Mouse (Mus musculus): ENCODE data around the gene Pea15a. TPM values are rescaled to one million over a fixed set of nuclear protein-coding genes. Genes with fewer than 3 reads are reported as not detected.

Gene Pea15a
- total and polyA plus RNA-seq, 2 experiments from 2014 or later: 311 to 501 TPM

- WGBS: 85% methylated on average over 2 of the region's 2 CpGs
- no peak overlapping the region for H3K4me3 ChIP-seq (ENCODE audit: low read depth, low read length)
- DNase-seq (ENCODE audit: low spot score) (no peak), ATAC-seq (ENCODE audit: low FRiP score) (no peak)
- 0 out of 2 replicates have a peak overlapping the region, but pooled peaks have one; percentile 4 for H3K9ac ChIP-seq (replicated peaks; ENCODE audit: low read length, poor library complexity, severe bottlenecking)
- H3K4me2 ChIP-seq (ENCODE audit: low read depth, low read length, poor library complexity, severe bottlenecking): no peak overlapping the region
- no peaks in the 10 kb centered on the region for H3K27me3 ChIP-seq (ENCODE audit: insufficient read depth, low read length)
- peaks cover 50% of the 10 kb centered on the region for H3K36me3 ChIP-seq (ENCODE audit: insufficient read depth, low read length)
- no peaks in the 10 kb centered on the region for H3K9me3 ChIP-seq (ENCODE audit: low read length)
- 0 out of 2 replicates have a peak overlapping the region, but pooled peaks have one; percentile 12 for H3K27ac ChIP-seq (ENCODE audit: low read depth, low read length)
- peak; percentile 43 for TF ChIP-seq CTCF (IDR thresholded peaks at IDR 0.05)
- H3K4me1 ChIP-seq (ENCODE audit: insufficient read depth, low read length): no peaks in the 10 kb centered on the region
These were observed 15.0 kb downstream of the Pea15a start for GRCm38 (mm10) chr1:172191578-172191977.

- no peak overlapping the region for H3K4me3 ChIP-seq (ENCODE audit: low read depth, low read length)
- no peaks in the 10 kb centered on the region for H3K9me3 ChIP-seq (ENCODE audit: low read length)
- no peak for DNase-seq (ENCODE audit: low spot score)
- TF ChIP-seq CTCF (IDR thresholded peaks at IDR 0.05): peak; percentile 65
- no peaks in the 10 kb centered on the region for H3K27me3 ChIP-seq (ENCODE audit: insufficient read depth, low read length)
- no peak overlapping the region for H3K9ac ChIP-seq (replicated peaks; ENCODE audit: low read length, poor library complexity, severe bottlenecking)
- H3K4me2 ChIP-seq (ENCODE audit: low read depth, low read length, poor library complexity, severe bottlenecking): no peak overlapping the region
- H3K4me1 ChIP-seq (ENCODE audit: insufficient read depth, low read length): no peaks in the 10 kb centered on the region
- peaks cover 34% of the 10 kb centered on the region for H3K36me3 ChIP-seq (ENCODE audit: insufficient read depth, low read length)
- H3K27ac ChIP-seq (ENCODE audit: low read depth, low read length): no peak overlapping the region
- no peak for ATAC-seq (ENCODE audit: low FRiP score)
- 55% methylated on average over 4 of the region's 4 CpGs for whole genome bisulfite sequencing
These were observed 17.7 kb downstream of the Pea15a start for GRCm38 (mm10) chr1:172188891-172189290.

GRCm38 (mm10) chr1:172186401-172187289, 20.0 kb downstream of the Pea15a start:
- DNase-seq (ENCODE audit: low spot score) (peak; percentile 40), ATAC-seq (ENCODE audit: low FRiP score) (peak; percentile 45; the same call in 1 of the 2 replicates)
- Histone ChIP-seq H3K4me1 (ENCODE audit: insufficient read depth, low read length) (no peaks in the 10 kb centered on the region), H3K9ac (replicated peaks; ENCODE audit: low read length, poor library complexity, severe bottlenecking) (no peak overlapping the region), H3K4me3 (ENCODE audit: low read depth, low read length) (no peak overlapping the region), H3K9me3 (ENCODE audit: low read length) (no peaks in the 10 kb centered on the region), H3K4me2 (ENCODE audit: low read depth, low read length, poor library complexity, severe bottlenecking) (no peak overlapping the region), H3K27ac (ENCODE audit: low read depth, low read length) (no peak overlapping the region; the same call in 1 of the 2 replicates), H3K27me3 (ENCODE audit: insufficient read depth, low read length) (no peaks in the 10 kb centered on the region), H3K36me3 (ENCODE audit: insufficient read depth, low read length) (peaks cover 24% of the 10 kb centered on the region)
- TF ChIP-seq CTCF (IDR thresholded peaks at IDR 0.05): peak; percentile 59
- WGBS: 91% methylated on average over 10 of the region's 10 CpGs

- Histone ChIP-seq H3K4me2 (ENCODE audit: low read depth, low read length, poor library complexity, severe bottlenecking) (no peak overlapping the region), H3K9me3 (ENCODE audit: low read length) (no peaks in the 10 kb centered on the region), H3K27me3 (ENCODE audit: insufficient read depth, low read length) (no peaks in the 10 kb centered on the region), H3K9ac (replicated peaks; ENCODE audit: low read length, poor library complexity, severe bottlenecking) (no peak overlapping the region), H3K4me1 (ENCODE audit: insufficient read depth, low read length) (no peaks in the 10 kb centered on the region), H3K27ac (ENCODE audit: low read depth, low read length) (no peak overlapping the region), H3K4me3 (ENCODE audit: low read depth, low read length) (no peak overlapping the region), H3K36me3 (ENCODE audit: insufficient read depth, low read length) (peaks cover 28% of the 10 kb centered on the region)
- DNase-seq (ENCODE audit: low spot score): no peak
- no peak for TF ChIP-seq CTCF (IDR thresholded peaks at IDR 0.05)
- no peak for ATAC-seq (ENCODE audit: low FRiP score)
These were observed 22.7 kb downstream of the Pea15a start for GRCm38 (mm10) chr1:172183915-172184314.

- Histone ChIP-seq H3K9me3 (ENCODE audit: low read length) (no peaks in the 10 kb centered on the region), H3K9ac (replicated peaks; ENCODE audit: low read length, poor library complexity, severe bottlenecking) (no peak overlapping the region), H3K4me2 (ENCODE audit: low read depth, low read length, poor library complexity, severe bottlenecking) (no peak overlapping the region), H3K4me3 (ENCODE audit: low read depth, low read length) (no peak overlapping the region), H3K27ac (ENCODE audit: low read depth, low read length) (no peak overlapping the region), H3K27me3 (ENCODE audit: insufficient read depth, low read length) (no peaks in the 10 kb centered on the region), H3K4me1 (ENCODE audit: insufficient read depth, low read length) (no peaks in the 10 kb centered on the region), H3K36me3 (ENCODE audit: insufficient read depth, low read length) (peaks cover 27% of the 10 kb centered on the region)
- DNase-seq (ENCODE audit: low spot score) (no peak), ATAC-seq (ENCODE audit: low FRiP score) (no peak)
- TF ChIP-seq CTCF (IDR thresholded peaks at IDR 0.05): no peak
- 97% methylated on average over 6 of the region's 6 CpGs for WGBS
These were observed 23.5 kb downstream of the Pea15a start for GRCm38 (mm10) chr1:172183056-172183455.

GRCm38 (mm10) chr1:172181777-172182176, 24.8 kb downstream of the Pea15a start:
- no peak overlapping the region for H3K4me3 ChIP-seq (ENCODE audit: low read depth, low read length)
- DNase-seq (ENCODE audit: low spot score) (no peak), ATAC-seq (ENCODE audit: low FRiP score) (no peak)
- no peaks in the 10 kb centered on the region for H3K4me1 ChIP-seq (ENCODE audit: insufficient read depth, low read length)
- 93% methylated on average over 3 of the region's 3 CpGs for WGBS
- H3K27me3 ChIP-seq (ENCODE audit: insufficient read depth, low read length): no peaks in the 10 kb centered on the region
- peaks cover 19% of the 10 kb centered on the region for H3K36me3 ChIP-seq (ENCODE audit: insufficient read depth, low read length)
- no peak overlapping the region for H3K4me2 ChIP-seq (ENCODE audit: low read depth, low read length, poor library complexity, severe bottlenecking)
- TF ChIP-seq CTCF (IDR thresholded peaks at IDR 0.05): no peak
- H3K9me3 ChIP-seq (ENCODE audit: low read length): no peaks in the 10 kb centered on the region
- H3K9ac ChIP-seq (replicated peaks; ENCODE audit: low read length, poor library complexity, severe bottlenecking): no peak overlapping the region
- no peak overlapping the region for H3K27ac ChIP-seq (ENCODE audit: low read depth, low read length)

All from midbrain, postnatal 0 days (tissue).